ENCODE assay signal across 15 mouse cellular contexts in the genomic region with DNA sequence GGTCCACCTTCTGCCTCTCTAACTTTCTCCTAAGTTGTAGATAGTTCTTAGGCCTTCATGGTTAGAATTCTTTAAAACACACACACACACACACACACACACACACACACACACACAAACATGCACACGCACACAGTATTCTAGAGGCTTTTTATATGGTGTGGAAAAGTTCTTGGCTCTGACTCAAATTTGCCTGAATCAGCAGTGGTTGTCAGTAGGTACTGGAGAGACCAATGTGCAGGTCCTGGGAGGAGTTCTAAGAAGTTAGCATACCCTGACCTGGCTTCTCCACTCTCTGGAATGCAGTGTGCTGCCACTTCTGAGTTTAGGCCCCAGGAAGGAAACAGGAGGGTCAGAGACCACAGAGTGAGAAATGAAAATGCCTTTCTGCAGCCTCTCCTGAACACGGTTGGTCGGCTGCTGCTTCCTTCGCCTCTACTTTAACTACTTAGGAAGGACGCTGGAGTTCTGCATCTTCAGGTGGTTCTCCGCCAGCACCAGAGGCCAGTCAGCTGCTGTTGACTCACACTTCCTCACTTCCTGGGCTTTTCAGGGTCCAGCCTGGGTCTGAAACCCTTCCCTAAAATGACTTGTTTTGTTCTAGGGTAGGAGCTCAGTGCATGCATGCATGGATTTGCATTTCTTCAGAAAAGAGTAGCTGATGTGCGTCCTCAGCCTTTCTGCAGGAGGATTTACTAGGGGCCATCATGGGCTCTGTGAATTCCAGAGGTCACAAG. TPM values are rescaled to one million over a fixed set of nuclear protein-coding genes. Genes with fewer than 3 reads are reported as not detected.
DNase-seq lines count a peak whose midpoint lies in the region; ATAC-seq and TF ChIP-seq lines count a peak whose summit lies in the region.
"Had no signal": no experiment of that assay in that cellular context is flagged by ENCODE, and none has a peak within 500 bp of the region (broad histone marks: within the 10 kb centered on the region; RNA-seq: fewer than 3 reads in every experiment).

No protein-coding gene starts in this region.

- H3K79me2 ChIP-seq in heart, adult 2 months (replicated peaks; ENCODE audit: control insufficient read depth, insufficient read depth, low read length) = no peaks in the 10 kb centered on the region

- TF ChIP-seq EP300 in heart, adult 2 months (IDR thresholded peaks at IDR 0.05; ENCODE audit: insufficient read depth, low read depth, low read length) = no peak

- DNase-seq in heart, adult 2 months = no peak
- DNase-seq in lung, embryonic 14.5 days = peak; percentile 44
- DNase-seq in lung, postnatal 10 days = no peak
- peak; percentile 44 for DNase-seq in embryonic facial prominence, embryonic 14.5 days (ENCODE audit: low spot score)
- no peak for DNase-seq in cerebellum, adult 2 months
- DNase-seq in adrenal gland, adult 8-10 months = no peak
- DNase-seq: adrenal gland, postnatal 36 days; cerebellum, adult 9-10 months; gastrocnemius, postnatal 36 days had no signal

- H3K4me2 ChIP-seq in heart, embryonic 12.5 days = no peak overlapping the region
- no peak overlapping the region; the same call in 1 of the 2 replicates for H3K4me2 ChIP-seq in lung, embryonic 14.5 days
- no peak overlapping the region; the same call in 1 of the 2 replicates for H3K4me2 ChIP-seq in embryonic facial prominence, embryonic 14.5 days (ENCODE audit: low read depth, low read length)
- H3K4me2 ChIP-seq: forebrain, embryonic 15.5 days had no signal

- H3K27me3 ChIP-seq in heart, embryonic 12.5 days (replicated peaks) = no peaks in the 10 kb centered on the region
- no peaks in the 10 kb centered on the region for H3K27me3 ChIP-seq in heart, adult 2 months (ENCODE audit: control insufficient read depth, insufficient read depth, low read length)
- no peaks in the 10 kb centered on the region for H3K27me3 ChIP-seq in lung, embryonic 14.5 days (ENCODE audit: insufficient read depth, low read length)
- H3K27me3 ChIP-seq in embryonic facial prominence, embryonic 14.5 days (replicated peaks; ENCODE audit: control insufficient read depth, insufficient read depth, low read length) = no peaks in the 10 kb centered on the region
- H3K27me3 ChIP-seq in megakaryocyte, embryonic 14.5 days (replicated peaks) = peaks cover 6% of the 10 kb centered on the region
- H3K27me3 ChIP-seq in cerebellum, adult 2 months (ENCODE audit: control insufficient read depth, insufficient read depth, low read length) = no peaks in the 10 kb centered on the region
- H3K27me3 ChIP-seq: forebrain, embryonic 15.5 days had no signal

- intact Hi-C loops in heart, adult 2 months (cut with DNase I) = no loop called here

- 52% methylated on average over 7 of the region's 7 CpGs for WGBS in heart, embryonic 12.5 days
- WGBS in heart, adult 2 months = 49% methylated on average over 7 of the region's 7 CpGs
- 40% methylated on average over 7 of the region's 7 CpGs for WGBS in lung, embryonic 14.5 days
- 67% methylated on average over 7 of the region's 7 CpGs for WGBS in embryonic facial prominence, embryonic 14.5 days
- 79% methylated on average over 7 of the region's 7 CpGs for WGBS in cerebellum, adult 2 months

- H3K36me3 ChIP-seq in heart, embryonic 12.5 days = no peaks in the 10 kb centered on the region
- no peaks in the 10 kb centered on the region for H3K36me3 ChIP-seq in heart, adult 2 months (ENCODE audit: control insufficient read depth, insufficient read depth, low read length)
- no peaks in the 10 kb centered on the region for H3K36me3 ChIP-seq in lung, embryonic 14.5 days (ENCODE audit: insufficient read depth)
- H3K36me3 ChIP-seq in embryonic facial prominence, embryonic 14.5 days (ENCODE audit: control insufficient read depth, insufficient read depth, low read length) = no peaks in the 10 kb centered on the region
- no peaks in the 10 kb centered on the region for H3K36me3 ChIP-seq in megakaryocyte, embryonic 14.5 days (replicated peaks; ENCODE audit: low read length)
- H3K36me3 ChIP-seq: forebrain, embryonic 15.5 days had no signal

- peaks cover 18% of the 10 kb centered on the region for H3K4me1 ChIP-seq in heart, embryonic 12.5 days (replicated peaks)
- H3K4me1 ChIP-seq in heart, adult 2 months (ENCODE audit: control insufficient read depth, insufficient read depth, low read length) = no peaks in the 10 kb centered on the region
- H3K4me1 ChIP-seq in lung, embryonic 14.5 days (ENCODE audit: insufficient read depth) = peaks cover 6% of the 10 kb centered on the region
- peaks cover 17% of the 10 kb centered on the region for H3K4me1 ChIP-seq in embryonic facial prominence, embryonic 14.5 days (ENCODE audit: control insufficient read depth, insufficient read depth, low read length)
- H3K4me1 ChIP-seq in megakaryocyte, embryonic 14.5 days = peaks cover 44% of the 10 kb centered on the region
- no peaks in the 10 kb centered on the region for H3K4me1 ChIP-seq in cerebellum, adult 2 months (ENCODE audit: control insufficient read depth, insufficient read depth, low read length)

- H3K27ac ChIP-seq in heart, embryonic 12.5 days (ENCODE audit: poor library complexity, severe bottlenecking) = peak overlapping the region; percentile 24; the same call in 1 of the 2 replicates
- H3K27ac ChIP-seq in heart, adult 2 months = no peak overlapping the region
- no peak overlapping the region for H3K27ac ChIP-seq in lung, embryonic 14.5 days (ENCODE audit: low read depth)
- H3K27ac ChIP-seq in embryonic facial prominence, embryonic 14.5 days (replicated peaks; ENCODE audit: low read depth, low read length) = no peak overlapping the region
- H3K27ac ChIP-seq in cerebellum, adult 2 months (ENCODE audit: insufficient read depth, low read length) = no peak overlapping the region
- H3K27ac ChIP-seq: forebrain, embryonic 15.5 days had no signal

- no peak overlapping the region for H3K9ac ChIP-seq in heart, embryonic 12.5 days
- H3K9ac ChIP-seq in heart, adult 2 months (ENCODE audit: low read depth, low read length) = no peak overlapping the region
- H3K9ac ChIP-seq in lung, embryonic 14.5 days = no peak overlapping the region
- H3K9ac ChIP-seq in embryonic facial prominence, embryonic 14.5 days (ENCODE audit: low read depth, low read length) = no peak overlapping the region
- H3K9ac ChIP-seq: forebrain, embryonic 15.5 days had no signal

- H3K4me3 ChIP-seq in heart, embryonic 12.5 days = no peak overlapping the region
- H3K4me3 ChIP-seq in heart, adult 2 months = no peak overlapping the region
- H3K4me3 ChIP-seq in lung, embryonic 14.5 days (ENCODE audit: low read depth, low read length) = no peak overlapping the region
- no peak overlapping the region for H3K4me3 ChIP-seq in embryonic facial prominence, embryonic 14.5 days (ENCODE audit: low read depth, low read length)
- H3K4me3 ChIP-seq in megakaryocyte, embryonic 14.5 days (replicated peaks) = peak overlapping the region; percentile 86
- H3K4me3 ChIP-seq in cerebellum, adult 2 months (replicated peaks; ENCODE audit: insufficient read depth, low read depth, low read length) = no peak overlapping the region
- H3K4me3 ChIP-seq: forebrain, embryonic 15.5 days had no signal

- H3K9me3 ChIP-seq in heart, embryonic 12.5 days (replicated peaks) = no peaks in the 10 kb centered on the region
- H3K9me3 ChIP-seq in lung, embryonic 14.5 days (ENCODE audit: low read depth, low read length) = no peaks in the 10 kb centered on the region
- H3K9me3 ChIP-seq in embryonic facial prominence, embryonic 14.5 days (ENCODE audit: control insufficient read depth, low read length) = no peaks in the 10 kb centered on the region
- H3K9me3 ChIP-seq in megakaryocyte, embryonic 14.5 days = peaks cover 9% of the 10 kb centered on the region
- H3K9me3 ChIP-seq: forebrain, embryonic 15.5 days had no signal

- TF ChIP-seq POLR2A in heart, adult 2 months (IDR thresholded peaks at IDR 0.05; ENCODE audit: insufficient read depth, low read depth, low read length) = no peak
- TF ChIP-seq POLR2A in cerebellum, adult 2 months (IDR thresholded peaks at IDR 0.05; ENCODE audit: borderline replicate concordance, insufficient read depth, low read length) = no peak

- ATAC-seq in heart, embryonic 12.5 days (ENCODE audit: insufficient number of reproducible peaks, low FRiP score) = no peak
- peak; percentile 35; the same call in 1 of the 2 replicates for ATAC-seq in lung, embryonic 14.5 days (ENCODE audit: insufficient read depth)
- no peak for ATAC-seq in embryonic facial prominence, embryonic 14.5 days (ENCODE audit: low read depth)
- ATAC-seq: forebrain, embryonic 15.5 days; midbrain, embryonic 16.5 days had no signal

- no peak for TF ChIP-seq CTCF in heart, adult 2 months (IDR thresholded peaks at IDR 0.05)
- no peak for TF ChIP-seq CTCF in lung, embryonic 14.5 days (IDR thresholded peaks at IDR 0.05; ENCODE audit: low read depth)
- TF ChIP-seq CTCF in cerebellum, adult 2 months (IDR thresholded peaks at IDR 0.05; ENCODE audit: borderline replicate concordance, insufficient read depth, low read depth, low read length) = no peak

RNA-seq across cellular contexts. Expression of a gene that starts 0.7 kb away (rescaled TPM):
- polyA plus RNA-seq in heart, embryonic 12.5 days (2016; fragmentation: Nextera tagmentation; extraction: Ambion mirVana) = 0.37 and 0.89 TPM in 2 replicates
- under 1 TPM; 0.42 to 0.75 TPM for total RNA-seq in heart, adult 2 months (2021)
- polyA plus RNA-seq in heart, adult 2 months (2012; rRNA removed) = 0.80 and 0.85 TPM in 2 replicates
- 0.43 and 0.78 TPM in 2 replicates for polyA plus RNA-seq in lung, embryonic 14.5 days (2014; fragmentation: Nextera tagmentation; extraction: Ambion mirVana)
- 1.7 and 1.8 TPM in 2 replicates for polyA plus RNA-seq in embryonic facial prominence, embryonic 14.5 days (2014; fragmentation: Nextera tagmentation; extraction: Ambion mirVana)
- polyA plus RNA-seq in megakaryocyte, embryonic 14.5 days (2012; ENCODE audit: insufficient read depth, low replicate concordance) = 10.9 TPM in 1 of 2 replicates, not detected in the other
- polyA plus RNA-seq in cerebellum, adult 2 months (2012; rRNA removed) = 0.74 and 0.75 TPM in 2 replicates
- 1 to 10 TPM; 1.6 to 4.0 (median 2.9) TPM for total RNA-seq in adrenal gland, adult 8-10 months (2022)

RNA-seq across cellular contexts. Expression of a gene that starts 50.0 kb away (rescaled TPM):
- 6.1 TPM in 2 replicates for polyA plus RNA-seq in heart, embryonic 12.5 days (2016; fragmentation: Nextera tagmentation; extraction: Ambion mirVana)
- total RNA-seq in heart, adult 2 months (2021) = 1 to 10 TPM in 1 of 2 experiments, under 1 TPM in 1; 0.98 to 1.2 TPM
- 1.0 and 1.3 TPM in 2 replicates for polyA plus RNA-seq in heart, adult 2 months (2012; rRNA removed)
- 8.8 and 9.4 TPM in 2 replicates for polyA plus RNA-seq in lung, embryonic 14.5 days (2014; fragmentation: Nextera tagmentation; extraction: Ambion mirVana)
- 11.9 and 12.1 TPM in 2 replicates for polyA plus RNA-seq in embryonic facial prominence, embryonic 14.5 days (2014; fragmentation: Nextera tagmentation; extraction: Ambion mirVana)
- polyA plus RNA-seq in megakaryocyte, embryonic 14.5 days (2012; ENCODE audit: insufficient read depth, low replicate concordance) = 0.85 and 1.0 TPM in 2 replicates
- polyA plus RNA-seq in cerebellum, adult 2 months (2012; rRNA removed) = 5.1 and 5.5 TPM in 2 replicates
- total RNA-seq in adrenal gland, adult 8-10 months (2022) = 1 to 10 TPM; 5.2 to 6.9 (median 6.1) TPM

RNA-seq across cellular contexts. Expression of a gene that starts 51.9 kb away (rescaled TPM):
- polyA plus RNA-seq in heart, embryonic 12.5 days (2016; fragmentation: Nextera tagmentation; extraction: Ambion mirVana) = 6.6 and 6.7 TPM in 2 replicates
- total RNA-seq in heart, adult 2 months (2021) = 100 to 1,000 TPM; 181 to 235 TPM
- polyA plus RNA-seq in heart, adult 2 months (2012; rRNA removed) = 105 and 191 TPM in 2 replicates
- 0.45 and 1.2 TPM in 2 replicates for polyA plus RNA-seq in lung, embryonic 14.5 days (2014; fragmentation: Nextera tagmentation; extraction: Ambion mirVana)
- polyA plus RNA-seq in embryonic facial prominence, embryonic 14.5 days (2014; fragmentation: Nextera tagmentation; extraction: Ambion mirVana) = 22.1 and 33.9 TPM in 2 replicates
- polyA plus RNA-seq in megakaryocyte, embryonic 14.5 days (2012; ENCODE audit: insufficient read depth, low replicate concordance) = not detected in 2 replicates
- 1.1 and 1.4 TPM in 2 replicates for polyA plus RNA-seq in cerebellum, adult 2 months (2012; rRNA removed)
- under 1 TPM in 3 of 4 experiments, not detected in 1; 0.61 to 0.87 (median 0.65) TPM for total RNA-seq in adrenal gland, adult 8-10 months (2022)
- total RNA-seq: left cerebral cortex, postnatal 14 days had no signal
- polyA plus RNA-seq: inflammation-experienced regulatory T-cells, adult 6 months; midbrain, embryonic 16.5 days had no signal

Comparison
In these comparisons a context has a peak if more than half of its experiments do, and no peak if none do; other contexts are left out.
1. DNase-seq: peak in lung, embryonic 14.5 days (single experiment) and embryonic facial prominence, embryonic 14.5 days (single experiment); none in heart, adult 2 months (0 of 2), lung, postnatal 10 days (single experiment), cerebellum, adult 2 months (0 of 2) and adrenal gland, adult 8-10 months (single experiment).